18 mouse cellular contexts compared by ENCODE assay signal in the genomic region with DNA sequence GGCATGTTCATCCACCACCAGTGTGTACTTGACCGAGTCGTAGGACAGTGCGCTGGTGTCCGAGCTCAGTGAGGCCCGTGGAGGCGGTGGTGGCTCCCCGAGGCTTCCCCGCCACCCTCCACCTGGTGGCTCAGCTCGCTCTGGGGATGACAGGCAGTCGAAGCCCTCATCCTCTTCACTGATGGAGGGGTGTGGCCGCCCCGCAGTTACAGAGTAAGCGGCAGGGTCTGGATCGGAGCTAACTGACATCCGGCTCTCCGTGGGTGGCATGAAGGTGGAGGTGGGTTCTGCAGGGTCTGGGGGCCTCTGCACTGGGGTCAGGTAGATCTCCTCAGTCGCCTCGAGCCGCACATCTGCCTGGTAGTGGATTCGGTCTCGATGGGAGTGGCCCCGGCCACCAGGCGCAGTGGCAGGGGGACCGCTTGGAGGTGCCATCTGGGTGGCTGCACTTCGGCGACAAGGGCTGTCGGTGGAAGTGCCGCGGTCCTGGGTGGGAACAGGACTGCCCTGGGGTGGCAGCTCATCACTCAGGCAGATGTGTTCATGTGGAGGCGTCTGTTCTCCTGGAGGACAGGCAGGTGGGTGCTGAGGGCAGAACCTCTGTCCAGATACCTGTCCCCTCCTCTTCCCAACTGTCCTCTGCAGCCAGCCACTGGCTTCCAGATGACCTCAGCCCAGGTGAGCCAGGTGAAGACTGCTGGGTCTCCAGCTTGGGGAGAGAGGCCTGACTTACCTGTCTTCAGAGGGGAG. TPM values are rescaled to one million over a fixed set of nuclear protein-coding genes. Genes with fewer than 3 reads are reported as not detected.
A peak's percentile ranks its signal among the peaks of the same experiment; 100 is the strongest.
DNase-seq lines count a peak whose midpoint lies in the region; ATAC-seq and TF ChIP-seq lines count a peak whose summit lies in the region.
"Had no signal": no experiment of that assay in that cellular context is flagged by ENCODE, and none has a peak within 500 bp of the region (broad histone marks: within the 10 kb centered on the region; RNA-seq: fewer than 3 reads in every experiment).

No protein-coding gene starts in this region.

- H3K36me3 ChIP-seq in heart, adult 2 months (ENCODE audit: control insufficient read depth, insufficient read depth, low read length): no peaks in the 10 kb centered on the region
- no peaks in the 10 kb centered on the region for H3K36me3 ChIP-seq in testis, adult 2 months (ENCODE audit: control insufficient read depth, insufficient read depth, low read length)
- H3K36me3 ChIP-seq in hindbrain, embryonic 14.5 days (replicated peaks; ENCODE audit: control insufficient read depth, insufficient read depth): peaks cover 55% of the 10 kb centered on the region

- no peak overlapping the region for H3K4me3 ChIP-seq in heart, adult 2 months
- peak overlapping the region; percentile 12 for H3K4me3 ChIP-seq in testis, adult 2 months (ENCODE audit: control insufficient read depth, low read depth, low read length)
- no peak overlapping the region for H3K4me3 ChIP-seq in hindbrain, embryonic 14.5 days (replicated peaks; ENCODE audit: low read length)
- H3K4me3 ChIP-seq: erythroblast, embryonic 14.5 days; heart, embryonic 12.5 days; liver, embryonic 15.5 days had no signal

- TF ChIP-seq POLR2A in heart, adult 2 months (IDR thresholded peaks at IDR 0.05; ENCODE audit: insufficient read depth, low read depth, low read length): no peak
- 0 out of 2 replicates have a peak, but pooled peaks have one; percentile 4 for TF ChIP-seq POLR2A in testis, adult 2 months (IDR thresholded peaks at IDR 0.05; ENCODE audit: control insufficient read depth, low read depth, low read length)

- H3K9ac ChIP-seq in heart, adult 2 months (ENCODE audit: low read depth, low read length): no peak overlapping the region
- no peak overlapping the region for H3K9ac ChIP-seq in hindbrain, embryonic 14.5 days
- H3K9ac ChIP-seq: liver, embryonic 15.5 days had no signal

- no peak for TF ChIP-seq CTCF in heart, adult 2 months (IDR thresholded peaks at IDR 0.05)
- no peak for TF ChIP-seq CTCF in testis, adult 2 months (IDR thresholded peaks at IDR 0.05; ENCODE audit: control insufficient read depth, insufficient read depth, insufficient replicate concordance, low read depth, low read length)

- TF ChIP-seq EP300 in heart, adult 2 months (IDR thresholded peaks at IDR 0.05; ENCODE audit: insufficient read depth, low read depth, low read length): no peak

- peaks cover 2% of the 10 kb centered on the region; the same call in 1 of the 2 replicates for H3K4me1 ChIP-seq in heart, adult 2 months (ENCODE audit: control insufficient read depth, insufficient read depth, low read length)
- peaks cover 15% of the 10 kb centered on the region for H3K4me1 ChIP-seq in testis, adult 2 months (ENCODE audit: control insufficient read depth, insufficient read depth, low read length)
- peaks cover 40% of the 10 kb centered on the region for H3K4me1 ChIP-seq in hindbrain, embryonic 14.5 days (replicated peaks; ENCODE audit: control insufficient read depth, insufficient read depth, low read length)

- no peak for ATAC-seq in hindbrain, embryonic 14.5 days (ENCODE audit: low FRiP score)
- ATAC-seq: intestine, embryonic 16.5 days; lung, postnatal 0 days had no signal

- H3K27ac ChIP-seq in heart, adult 2 months: no peak overlapping the region
- no peak overlapping the region for H3K27ac ChIP-seq in testis, adult 2 months (ENCODE audit: control insufficient read depth, insufficient read depth, low read depth, low read length)
- no peak overlapping the region for H3K27ac ChIP-seq in hindbrain, embryonic 14.5 days
- H3K27ac ChIP-seq: liver, embryonic 15.5 days had no signal

- H3K9me3 ChIP-seq in hindbrain, embryonic 14.5 days (ENCODE audit: control insufficient read depth, low read length): no peaks in the 10 kb centered on the region
- H3K9me3 ChIP-seq: heart, embryonic 12.5 days; liver, embryonic 15.5 days had no signal

- intact Hi-C loops in heart, adult 2 months (cut with DNase I): no loop called here

- DNase-seq in heart, adult 11 months: peak; percentile 92
- no peak for DNase-seq in heart, adult 2 months
- DNase-seq in testis, postnatal 10 days (ENCODE audit: low spot score): no peak
- no peak for DNase-seq in hindbrain, embryonic 14.5 days (ENCODE audit: low spot score)
- DNase-seq in urinary bladder, adult 2 months (ENCODE audit: low spot score): no peak
- no peak for DNase-seq in spleen, postnatal 10 days (ENCODE audit: low spot score in 2 of 2)
- no peak for DNase-seq in yolk sac, embryonic 10.5 days (ENCODE audit: low spot score)
- DNase-seq: adrenal gland, postnatal 36 days; cerebellum, postnatal 14 days; kidney, postnatal 14 days; thymus, adult 2 months had no signal

- 88% methylated on average over 30 of the region's 30 CpGs for WGBS in heart, adult 2 months
- WGBS in hindbrain, embryonic 14.5 days: 92% methylated on average over 30 of the region's 30 CpGs

- H3K4me2 ChIP-seq in hindbrain, embryonic 14.5 days (replicated peaks): peak overlapping the region; percentile 72; the same call in 1 of the 2 replicates
- H3K4me2 ChIP-seq: heart, embryonic 12.5 days; liver, embryonic 15.5 days had no signal

- no peaks in the 10 kb centered on the region for H3K79me2 ChIP-seq in heart, adult 2 months (replicated peaks; ENCODE audit: control insufficient read depth, insufficient read depth, low read length)

- H3K27me3 ChIP-seq in heart, adult 2 months (ENCODE audit: control insufficient read depth, insufficient read depth, low read length): no peaks in the 10 kb centered on the region
- no peaks in the 10 kb centered on the region for H3K27me3 ChIP-seq in testis, adult 2 months (ENCODE audit: control insufficient read depth, insufficient read depth, low read length)
- no peaks in the 10 kb centered on the region for H3K27me3 ChIP-seq in hindbrain, embryonic 14.5 days (ENCODE audit: control insufficient read depth, insufficient read depth, low read length)

RNA-seq across cellular contexts. Expression of gene 1700029I15Rik, which starts 4.7 kb away (rescaled TPM):
- total RNA-seq in heart, adult 2 months (2021): 1 to 10 TPM in 1 of 2 experiments, under 1 TPM in 1; 0.63 to 1.1 TPM
- polyA plus RNA-seq in heart, adult 2 months (2012; rRNA removed): 2.4 and 2.8 TPM in 2 replicates
- polyA plus RNA-seq in testis, adult 2 months (2012; rRNA removed): 565 and 772 TPM in 2 replicates
- polyA plus RNA-seq in hindbrain, embryonic 14.5 days (2014; fragmentation: Nextera tagmentation; extraction: Ambion mirVana): 2.9 and 4.2 TPM in 2 replicates
- 2.3 and 3.4 TPM in 2 replicates for polyA plus RNA-seq in urinary bladder, adult 2 months (2012; rRNA removed)

RNA-seq across cellular contexts. Expression of gene Large2, which starts 12.3 kb away (rescaled TPM):
- not detected for total RNA-seq in heart, adult 2 months (2021)
- polyA plus RNA-seq in heart, adult 2 months (2012; rRNA removed): 0.50 and 0.84 TPM in 2 replicates
- 11.2 and 11.8 TPM in 2 replicates for polyA plus RNA-seq in testis, adult 2 months (2012; rRNA removed)
- polyA plus RNA-seq in hindbrain, embryonic 14.5 days (2014; fragmentation: Nextera tagmentation; extraction: Ambion mirVana): 2.0 and 2.4 TPM in 2 replicates
- 10.6 and 13.2 TPM in 2 replicates for polyA plus RNA-seq in urinary bladder, adult 2 months (2012; rRNA removed)
- polyA plus RNA-seq: erythroblast, embryonic 14.5 days had no signal

RNA-seq across cellular contexts. Expression of gene Pex16, which starts 12.5 kb away (rescaled TPM):
- total RNA-seq in heart, adult 2 months (2021): 10 to 100 TPM; 19.6 to 23.1 TPM
- polyA plus RNA-seq in heart, adult 2 months (2012; rRNA removed): 35.6 and 36.8 TPM in 2 replicates
- polyA plus RNA-seq in testis, adult 2 months (2012; rRNA removed): 89.9 and 91.5 TPM in 2 replicates
- polyA plus RNA-seq in hindbrain, embryonic 14.5 days (2014; fragmentation: Nextera tagmentation; extraction: Ambion mirVana): 32.7 TPM in 2 replicates
- 36.3 and 41.1 TPM in 2 replicates for polyA plus RNA-seq in urinary bladder, adult 2 months (2012; rRNA removed)

RNA-seq across cellular contexts. Expression of gene Mapk8ip1, which starts 14.1 kb away (rescaled TPM):
- 1 to 10 TPM; 3.8 to 4.5 TPM for total RNA-seq in heart, adult 2 months (2021)
- polyA plus RNA-seq in heart, adult 2 months (2012; rRNA removed): 6.9 and 7.1 TPM in 2 replicates
- 23.2 and 28.4 TPM in 2 replicates for polyA plus RNA-seq in testis, adult 2 months (2012; rRNA removed)
- polyA plus RNA-seq in hindbrain, embryonic 14.5 days (2014; fragmentation: Nextera tagmentation; extraction: Ambion mirVana): 68.8 and 74.5 TPM in 2 replicates
- polyA plus RNA-seq in urinary bladder, adult 2 months (2012; rRNA removed): 15.8 and 22.8 TPM in 2 replicates
- total RNA-seq: megakaryocyte progenitor cell, adult 5-6 weeks had no signal

RNA-seq across cellular contexts. Expression of gene Cry2, which starts 46.8 kb away (rescaled TPM):
- 10 to 100 TPM; 12.7 to 29.3 TPM for total RNA-seq in heart, adult 2 months (2021)
- polyA plus RNA-seq in heart, adult 2 months (2012; rRNA removed): 19.1 and 24.5 TPM in 2 replicates
- 20.4 and 22.0 TPM in 2 replicates for polyA plus RNA-seq in testis, adult 2 months (2012; rRNA removed)
- polyA plus RNA-seq in hindbrain, embryonic 14.5 days (2014; fragmentation: Nextera tagmentation; extraction: Ambion mirVana): 34.6 and 35.5 TPM in 2 replicates
- polyA plus RNA-seq in urinary bladder, adult 2 months (2012; rRNA removed): 36.2 and 36.7 TPM in 2 replicates

Comparison
In these comparisons a context has a peak if more than half of its experiments do, and no peak if none do; other contexts are left out.
1. RNA of gene 1700029I15Rik, which starts 4.7 kb away (polyA plus RNA-seq): 565 to 772 TPM in testis, adult 2 months; 2.9 to 4.2 TPM in hindbrain, embryonic 14.5 days, 2.4 to 2.8 TPM in heart, adult 2 months and 2.3 to 3.4 TPM in urinary bladder, adult 2 months; every median in the first group is over 100 times any median in the second.